In genomic region chr2:136648606-136649005, GRCm38 (mm10) we compare ENCODE assay signal across 9 mouse cellular contexts.
DNase-seq lines count a peak whose midpoint lies in the region; ATAC-seq and TF ChIP-seq lines count a peak whose summit lies in the region.
"Had no signal": no experiment of that assay in that cellular context is flagged by ENCODE, and none has a peak within 500 bp of the region (broad histone marks: within the 10 kb centered on the region; RNA-seq: fewer than 3 reads in every experiment).

No protein-coding gene starts in this region.

- H3K4me1 ChIP-seq in intestine, postnatal 0 days (replicated peaks; ENCODE audit: control insufficient read depth, insufficient read depth, low read length), result no peaks in the 10 kb centered on the region
- H3K4me1 ChIP-seq: limb, embryonic 15.5 days had no signal

- no peak overlapping the region for H3K4me3 ChIP-seq in intestine, postnatal 0 days (ENCODE audit: low read depth, low read length)
- H3K4me3 ChIP-seq: limb, embryonic 15.5 days had no signal

- H3K27ac ChIP-seq in intestine, postnatal 0 days (ENCODE audit: low read depth, low read length), result no peak overlapping the region
- H3K27ac ChIP-seq: limb, embryonic 15.5 days had no signal

- peak; percentile 59; the same call in 1 of the 2 replicates for ATAC-seq in intestine, postnatal 0 days
- ATAC-seq in erythroblast, adult 5-6 weeks (replicated peaks; ENCODE audit: low FRiP score, poor library complexity, severe bottlenecking), result no peak

- 60% methylated on average over 5 of the region's 5 CpGs for WGBS in intestine, postnatal 0 days

- no peaks in the 10 kb centered on the region for H3K27me3 ChIP-seq in intestine, postnatal 0 days (replicated peaks; ENCODE audit: control insufficient read depth, insufficient read depth, low read length)
- H3K27me3 ChIP-seq: limb, embryonic 15.5 days had no signal

- no peak overlapping the region for H3K9ac ChIP-seq in intestine, postnatal 0 days (ENCODE audit: low read depth, low read length)
- H3K9ac ChIP-seq: limb, embryonic 15.5 days had no signal

- H3K4me2 ChIP-seq in intestine, postnatal 0 days (replicated peaks; ENCODE audit: low read depth), result no peak overlapping the region
- H3K4me2 ChIP-seq: limb, embryonic 15.5 days had no signal

- H3K36me3 ChIP-seq in intestine, postnatal 0 days (ENCODE audit: control insufficient read depth, insufficient read depth), result no peaks in the 10 kb centered on the region
- H3K36me3 ChIP-seq: limb, embryonic 15.5 days had no signal

- no peak for TF ChIP-seq CTCF in intestine, postnatal 0 days (IDR thresholded peaks at IDR 0.05; ENCODE audit: low read depth)

- H3K9me3 ChIP-seq in intestine, postnatal 0 days (ENCODE audit: control insufficient read depth), result no peaks in the 10 kb centered on the region
- H3K9me3 ChIP-seq: limb, embryonic 15.5 days had no signal

- peak; percentile 22 for DNase-seq in layer of hippocampus, adult 11-12 months (ENCODE audit: low spot score)
- DNase-seq in layer of hippocampus, adult 9-10 months (ENCODE audit: low spot score), result no peak
- DNase-seq in cerebellum, adult 11-12 months, result peak; percentile 95
- DNase-seq in lung, postnatal 14 days, result peak; percentile 7
- no peak for DNase-seq in embryo, embryonic 11 days
- DNase-seq in thymus, postnatal 25 days, result no peak

Comparison
In these comparisons a context has a peak if more than half of its experiments do, and no peak if none do; other contexts are left out.
1. DNase-seq: peak in layer of hippocampus, adult 11-12 months (single experiment), cerebellum, adult 11-12 months (single experiment) and lung, postnatal 14 days (single experiment); none in layer of hippocampus, adult 9-10 months (single experiment), embryo, embryonic 11 days (single experiment) and thymus, postnatal 25 days (single experiment).